Mouse (Mus musculus) ES-E14 (cell line): ENCODE measurements around the gene Rps6ka5. TPM values are rescaled to one million over a fixed set of nuclear protein-coding genes. Genes with fewer than 3 reads are reported as not detected.
A peak's percentile ranks its signal among the peaks of the same experiment; 100 is the strongest.

ENCODE experiments used
- DNase-seq: peaks from one replicate; pipeline ENCODE4 v3.0.0-alpha.2; 2013; ENCODE audit warnings: low read depth, low spot score
- H3K27ac ChIP-seq: 2 replicates; pipeline ENCODE4 v1.5.1; 2012; ENCODE audit warnings: low read depth, mild to moderate bottlenecking, low read length, moderate library complexity, mixed read lengths; ENCODE audit not compliant: poor library complexity, insufficient read depth, severe bottlenecking
- H3K36me3 ChIP-seq: 2 replicates; pipeline ENCODE4 v1.6.1; 2012; ENCODE audit warnings: mild to moderate bottlenecking, low read length, moderate library complexity, mixed read lengths; ENCODE audit not compliant: control insufficient read depth, poor library complexity, insufficient read depth, severe bottlenecking
- H3K4me1 ChIP-seq, 2 experiments: fragments of 150-350 bp in 1 of 2; sonication (generic) in 1 of 2; 2 replicates each; pipeline ENCODE4 v1.6.1; 2012; ENCODE audit warnings: low read length in 2 of 2, mild to moderate bottlenecking in 1 of 2, mixed read lengths in 1 of 2; ENCODE audit not compliant: control insufficient read depth in 2 of 2, insufficient read depth in 2 of 2, poor library complexity in 1 of 2
- H3K4me3 ChIP-seq, 2 experiments: fragments of 150-350 bp in 1 of 2; sonication (generic) in 1 of 2; 2 replicates each; pipeline ENCODE4 v1.5.1; 2012; ENCODE audit warnings: low read length in 2 of 2, low read depth in 1 of 2, mild to moderate bottlenecking in 1 of 2, mixed read lengths in 1 of 2; ENCODE audit not compliant: insufficient read depth in 1 of 2, poor library complexity in 1 of 2, severe bottlenecking in 1 of 2
- H3K9ac ChIP-seq: 2 replicates; pipeline ENCODE4 v1.6.1; 2012; ENCODE audit warnings: low read depth, mild to moderate bottlenecking, low read length, mixed read lengths; ENCODE audit not compliant: poor library complexity, insufficient read depth, severe bottlenecking
- H3K9me3 ChIP-seq: fragments of 150-350 bp; sonication (generic); 2 replicates; pipeline ENCODE4 v1.6.1; 2012; ENCODE audit warnings: low read depth, mild to moderate bottlenecking, low read length; ENCODE audit not compliant: control insufficient read depth, insufficient read depth
- CHD2 ChIP-seq: IDR thresholded peaks from 2 replicates; pipeline ENCODE4 v1.6.1; 2014; ENCODE audit warnings: mild to moderate bottlenecking, low read depth, low read length, inconsistent platforms
- HCFC1 ChIP-seq: IDR thresholded peaks from 2 replicates; pipeline ENCODE4 v1.6.1; 2012; ENCODE audit warnings: low read length, inconsistent platforms, borderline replicate concordance; ENCODE audit not compliant: insufficient read depth
- MAFK ChIP-seq: IDR thresholded peaks from 2 replicates; pipeline ENCODE4 v1.6.1; 2014; ENCODE audit warnings: mild to moderate bottlenecking, low read depth, low read length, inconsistent platforms; ENCODE audit not compliant: insufficient read depth
- ZC3H11A ChIP-seq: IDR thresholded peaks from 2 replicates; pipeline ENCODE4 v1.6.1; 2012; ENCODE audit warnings: low read depth, mild to moderate bottlenecking, inconsistent platforms, low read length, borderline replicate concordance
- ZNF384 ChIP-seq: IDR thresholded peaks from 2 replicates; pipeline ENCODE4 v1.6.1; 2012; ENCODE audit warnings: low read depth, low read length, inconsistent platforms
- in situ Hi-C, 2 experiments: fragments of 600-800 bp; cut with MboI; formaldehyde crosslinking; loops; one replicate each; pipeline ENCODE4 v1.15.1; 2025; ENCODE audit warnings: low sequenced_read_pairs in 2 of 2, inconsistent platforms in 1 of 2; ENCODE audit not compliant: unreplicated experiment in 2 of 2
- total RNA-seq: library from RNA; depleted of rRNA; stranded (reverse); fragments of 300-350 nt; gene quantifications from 2 replicates; pipeline ENCODE4 v1.2.3, GENCODE M21; 2012

Gene Rps6ka5
- total RNA-seq, 1 experiment: 5.5 TPM

DNA sequence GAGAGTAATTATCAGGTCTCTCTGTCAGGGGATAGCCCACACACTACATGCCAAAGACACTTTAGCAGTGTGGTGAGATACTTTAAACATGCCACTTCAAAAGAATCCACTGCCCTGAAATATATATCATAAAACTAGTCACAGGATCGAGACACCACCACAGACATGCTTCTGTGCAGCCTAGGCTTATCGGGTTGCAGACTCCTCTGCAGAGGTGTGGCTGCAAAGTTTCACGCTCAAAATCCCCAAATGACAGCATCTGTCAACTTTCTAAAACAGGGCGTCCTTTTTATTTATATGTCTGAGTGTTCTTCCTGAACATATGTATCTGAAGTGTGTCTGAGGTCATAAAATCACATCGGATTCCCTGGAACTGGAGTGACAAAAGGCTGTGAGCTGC lies 117.7 kb downstream of the Rps6ka5 start:
- DNase-seq: no peak
- Histone ChIP-seq H3K4me1 (no peaks in the 10 kb centered on the region), H3K9me3 (no peaks in the 10 kb centered on the region), H3K36me3 (no peaks in the 10 kb centered on the region), H3K27ac (no peak overlapping the region), H3K4me3 (no peak overlapping the region), H3K9ac (no peak overlapping the region)
- in situ Hi-C loops: loop anchor here (10.0 to 25.0 kb wide), 2 partner anchors 228 to 236 kb away; no protein-coding TSS in a partner anchor
- no peak for TF ChIP-seq ZC3H11A
- TF ChIP-seq HCFC1: no peak
- TF ChIP-seq MAFK: no peak
- no peak for TF ChIP-seq CHD2
- no peak for TF ChIP-seq ZNF384

DNA sequence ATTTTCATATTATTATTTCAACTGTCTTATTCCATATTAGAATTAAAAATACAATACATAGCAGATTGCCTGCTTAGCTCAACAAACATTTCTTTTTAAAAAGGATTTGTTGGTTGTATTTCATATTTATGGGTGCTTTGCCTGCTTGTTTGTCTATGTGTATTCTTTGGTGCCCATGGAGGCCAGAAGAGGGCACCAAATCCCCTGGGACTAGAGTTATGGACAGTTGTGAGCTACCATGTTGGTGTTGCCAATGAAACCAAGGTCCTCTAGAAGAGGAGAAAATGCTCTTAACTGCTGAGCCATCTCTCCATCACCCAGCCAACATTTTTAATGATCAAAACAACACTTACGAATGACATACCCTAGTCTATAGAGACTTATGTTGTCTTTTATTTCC lies 120.0 kb downstream of the Rps6ka5 start:
- Histone ChIP-seq H3K4me1 (no peaks in the 10 kb centered on the region), H3K9me3 (no peaks in the 10 kb centered on the region), H3K4me3 (no peak overlapping the region), H3K9ac (no peak overlapping the region), H3K36me3 (no peaks in the 10 kb centered on the region), H3K27ac (no peak overlapping the region)
- DNase-seq: peak; percentile 37
- in situ Hi-C loops: loop anchor here (10.0 to 25.0 kb wide), 2 partner anchors 231 to 238 kb away; no protein-coding TSS in a partner anchor
- no peak for TF ChIP-seq ZNF384
- TF ChIP-seq HCFC1: no peak
- no peak; the same call in 1 of the 2 replicates for TF ChIP-seq ZC3H11A
- no peak for TF ChIP-seq MAFK
- TF ChIP-seq CHD2: no peak

DNA sequence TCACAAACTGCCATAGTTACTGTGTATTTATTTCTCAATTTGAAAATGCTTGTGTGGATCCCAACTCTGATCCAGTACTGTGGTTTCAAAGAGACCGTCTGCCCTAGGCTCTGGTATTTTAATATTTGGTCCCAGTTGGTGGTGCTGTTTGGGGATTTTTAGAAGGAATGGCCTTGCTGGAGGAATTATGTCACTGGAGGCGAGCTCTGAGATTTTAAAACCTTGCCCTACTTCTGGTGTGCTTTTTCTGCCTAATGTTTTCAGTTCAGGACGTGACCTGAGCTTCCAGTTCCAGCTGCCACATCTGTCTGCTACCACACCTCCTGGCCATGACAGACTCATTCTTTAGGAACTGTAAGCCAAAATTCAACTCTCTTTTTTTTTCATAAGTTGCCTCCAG lies 121.2 kb downstream of the Rps6ka5 start:
- Histone ChIP-seq H3K4me3 (no peak overlapping the region), H3K9me3 (no peaks in the 10 kb centered on the region), H3K9ac (no peak overlapping the region), H3K27ac (no peak overlapping the region), H3K36me3 (no peaks in the 10 kb centered on the region), H3K4me1 (no peaks in the 10 kb centered on the region)
- TF ChIP-seq CHD2 (no peak), MAFK (no peak), HCFC1 (no peak)
- in situ Hi-C loops: loop anchor here (10.0 to 25.0 kb wide), 2 partner anchors 232 to 239 kb away; no protein-coding TSS in a partner anchor
- no peak for DNase-seq

DNA sequence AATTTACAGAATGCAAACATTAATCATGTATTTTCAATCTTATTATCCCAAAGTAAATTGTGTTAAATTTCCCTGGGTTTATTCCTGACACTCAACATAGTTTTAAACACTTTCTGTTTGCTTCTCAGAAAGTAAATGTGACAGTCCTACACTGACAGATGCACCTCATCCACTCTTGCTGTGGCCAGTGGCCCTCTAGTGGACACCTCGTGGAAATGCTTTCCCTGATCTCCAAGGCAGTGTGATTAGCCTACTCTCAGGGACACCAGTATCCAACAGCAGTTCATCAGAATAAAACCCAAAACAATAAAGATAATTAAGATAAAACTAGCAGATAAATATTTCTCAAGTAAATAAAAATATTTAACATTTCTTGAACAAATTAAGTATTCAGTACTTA lies 122.2 kb downstream of the Rps6ka5 start:
- TF ChIP-seq CHD2 (no peak), ZC3H11A (peak; percentile 77; the same call in 1 of the 2 replicates)
- Histone ChIP-seq H3K4me1 (no peaks in the 10 kb centered on the region), H3K9ac (no peak overlapping the region), H3K9me3 (no peaks in the 10 kb centered on the region), H3K4me3 (no peak overlapping the region), H3K27ac (no peak overlapping the region), H3K36me3 (no peaks in the 10 kb centered on the region)
- in situ Hi-C loops: loop anchor here (10.0 to 25.0 kb wide), 2 partner anchors 233 to 240 kb away; no protein-coding TSS in a partner anchor
- peak; percentile 19 for DNase-seq

DNA sequence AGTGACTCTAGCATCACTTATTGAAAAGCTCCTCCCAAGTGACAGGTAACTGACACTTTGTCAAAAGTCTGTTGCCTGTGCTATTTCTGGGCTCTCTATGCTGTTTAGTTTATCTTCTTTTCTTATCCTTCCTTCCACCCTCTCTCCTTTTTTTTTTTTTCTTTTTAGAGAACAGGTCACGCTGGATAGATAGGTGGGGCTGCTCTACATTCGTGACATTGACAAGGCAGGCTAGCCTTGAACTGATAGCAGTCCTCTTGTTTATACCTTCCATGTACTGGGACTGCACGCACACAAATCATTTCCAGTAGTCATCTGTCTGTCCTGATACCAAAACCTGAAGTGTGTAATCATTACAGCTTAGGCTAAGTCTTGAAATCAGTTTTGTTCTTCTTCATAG lies 132.1 kb downstream of the Rps6ka5 start:
- no peak for DNase-seq
- Histone ChIP-seq H3K9ac (no peak overlapping the region), H3K9me3 (no peaks in the 10 kb centered on the region), H3K36me3 (no peaks in the 10 kb centered on the region), H3K27ac (no peak overlapping the region), H3K4me1 (no peaks in the 10 kb centered on the region), H3K4me3 (no peak overlapping the region)
- in situ Hi-C loops: no loop called here
- no peak for TF ChIP-seq CHD2
- no peak for TF ChIP-seq HCFC1
- TF ChIP-seq MAFK: no peak
- no peak for TF ChIP-seq ZC3H11A
- no peak for TF ChIP-seq ZNF384
